Mouse (Mus musculus) skeletal muscle tissue, adult 2 months (tissue): ENCODE results near the gene Enam.
A peak's percentile ranks its signal among the peaks of the same experiment; 100 is the strongest.
"Not testable (repeated sequence)": the region's sequence is repeated elsewhere in the genome, so short reads cannot be mapped to it uniquely, and the experiment has no call there.

Experiments used
- DNase-seq: peaks from one replicate; pipeline ENCODE4 v3.0.0-alpha.2; 2012; ENCODE audit warnings: low read depth, low spot score

The Enam gene

DNA sequence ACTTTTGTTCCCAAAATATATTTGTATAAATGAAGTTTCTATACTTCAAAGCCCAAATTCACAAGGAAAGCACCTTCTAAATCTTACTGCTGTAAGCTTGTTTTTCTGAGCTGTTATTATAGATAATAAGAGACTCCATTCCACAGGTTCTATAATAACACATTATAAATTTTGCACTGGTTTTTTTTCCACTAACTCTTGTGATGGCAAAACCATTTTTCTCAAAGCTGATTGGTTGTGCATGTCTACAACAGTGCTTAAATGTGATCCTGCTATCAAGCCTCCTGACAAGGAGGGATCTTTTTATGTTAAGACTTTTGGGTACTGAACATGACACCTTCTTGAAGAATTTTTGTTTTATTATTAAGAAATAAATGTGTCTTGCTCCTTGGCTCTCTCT is at the start of gene Enam:
TSS of gene Enam (plus strand) at position 301 of the 400 bp plus-strand sequence.
- DNase-seq: no peak

DNA sequence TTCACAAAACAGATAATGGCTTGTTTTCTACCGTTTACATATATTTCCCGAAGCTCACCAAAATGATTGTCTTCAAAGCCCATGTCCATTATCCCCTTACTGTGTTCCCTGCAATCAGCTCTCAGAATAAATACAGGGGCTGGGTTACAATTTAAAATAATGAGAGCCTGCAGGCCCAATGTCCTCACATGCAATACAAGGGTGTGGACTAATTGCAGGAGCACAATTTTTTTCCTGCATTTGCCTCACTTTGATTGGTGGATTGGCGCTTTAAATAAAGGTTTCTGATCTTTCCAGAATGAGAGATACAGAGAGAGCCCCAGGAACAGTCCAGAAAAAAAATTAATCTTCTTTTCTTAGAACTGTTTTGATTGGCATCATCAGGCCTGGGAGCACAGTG is 32.1 kb upstream of the Enam start, which contains the start of gene Ambn:
TSS of gene Ambn (plus strand) at position 301 of the 400 bp plus-strand sequence.
- DNase-seq: no peak

- DNase-seq: no peak
These were observed 20.3 kb upstream of the Enam start for GRCm38 (mm10) chr5:88467471-88467870.

GRCm38 (mm10) chr5:88468807-88469704 is 18.7 kb upstream of the Enam start:
- DNase-seq: no peak

DNA sequence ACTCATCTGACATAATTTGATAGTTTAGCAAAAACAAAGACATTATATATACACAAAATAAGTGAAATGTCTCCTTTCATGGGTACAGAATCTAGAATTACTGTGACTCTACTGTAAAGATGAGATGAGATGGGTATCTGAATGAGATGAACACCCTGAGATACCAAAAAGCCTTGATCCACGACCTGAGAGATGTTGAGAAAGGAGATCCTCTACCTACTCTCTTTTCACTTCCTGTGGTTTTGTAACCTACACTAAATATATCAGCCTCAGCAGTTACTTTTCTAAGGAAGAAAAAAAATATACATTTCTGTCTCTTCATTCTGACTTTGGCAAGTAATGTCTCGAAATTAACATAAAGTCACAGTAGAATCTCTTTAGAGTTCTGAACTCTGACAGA is 1.2 kb downstream of the Enam start:
- no peak for DNase-seq

- DNase-seq: no peak
These were observed 3.3 kb downstream of the Enam start for GRCm38 (mm10) chr5:88491111-88491510.

GRCm38 (mm10) chr5:88499781-88500180 is 12.0 kb downstream of the Enam start:
- no peak for DNase-seq

GRCm38 (mm10) chr5:88508555-88508954 is 20.8 kb downstream of the Enam start:
- no peak for DNase-seq

DNA sequence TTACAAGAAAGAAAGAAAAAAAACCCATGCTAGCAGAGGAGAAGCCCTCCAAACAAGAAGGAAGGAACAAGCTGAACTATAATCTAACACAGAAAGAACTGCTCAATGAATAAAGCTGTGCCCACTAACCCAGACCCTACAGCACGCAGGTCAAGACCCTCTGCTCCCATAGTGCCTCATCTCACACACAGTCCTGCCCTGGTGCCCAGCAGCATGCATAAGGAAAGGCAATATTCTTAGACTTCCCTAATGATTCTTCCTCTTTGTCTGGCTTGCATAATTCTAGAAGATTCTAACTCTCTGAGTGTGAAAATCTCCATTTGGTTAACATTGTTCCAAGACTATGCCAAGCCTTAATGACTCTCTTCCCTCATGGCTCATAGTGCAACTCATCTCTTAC is 21.2 kb downstream of the Enam start:
- DNase-seq: no peak

DNA sequence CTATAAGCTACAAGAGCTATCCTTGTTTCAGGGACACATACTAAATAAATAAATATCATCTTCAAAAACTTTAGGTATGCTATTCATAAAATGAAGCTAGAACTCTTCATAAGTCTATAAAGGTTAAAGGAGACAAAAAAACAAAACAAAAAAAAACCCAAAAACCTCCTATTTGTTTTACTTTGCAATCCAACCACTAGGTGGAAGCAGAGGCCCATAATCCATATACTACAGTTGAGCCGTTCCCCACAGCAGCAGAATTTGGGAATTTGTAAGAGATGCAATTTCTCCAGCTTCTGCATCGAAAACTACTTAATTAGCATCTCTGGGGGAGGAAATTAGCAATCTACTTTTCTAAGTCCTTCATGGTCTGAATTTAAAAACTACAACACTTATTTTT is 31.5 kb downstream of the Enam start:
- DNase-seq: no peak

GRCm38 (mm10) chr5:88527657-88528056 is 39.9 kb downstream of the Enam start, which contains the start of gene Jchain:
Gene Jchain, minus strand, starts transcription at chr5:88527891.
- no peak for DNase-seq

DNA sequence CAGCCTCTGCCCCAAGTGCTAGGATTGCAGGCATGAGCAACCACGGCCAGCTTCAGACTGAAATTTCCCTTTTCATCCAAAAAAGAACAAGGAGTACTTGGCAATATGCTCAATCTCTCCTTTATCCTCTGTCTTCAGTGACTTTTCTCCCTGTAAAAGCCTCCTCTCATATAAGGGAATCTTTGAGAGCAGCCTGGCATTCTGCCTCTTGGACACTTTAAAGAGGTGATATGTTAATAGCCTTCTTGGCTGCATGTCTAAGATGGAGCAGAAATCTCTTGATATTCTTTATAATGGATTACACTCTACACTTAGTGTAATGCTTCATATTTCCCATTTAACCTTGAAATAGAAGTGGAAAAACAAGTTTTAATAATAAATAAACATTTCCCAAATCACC is 43.1 kb downstream of the Enam start:
- DNase-seq: no peak

DNA sequence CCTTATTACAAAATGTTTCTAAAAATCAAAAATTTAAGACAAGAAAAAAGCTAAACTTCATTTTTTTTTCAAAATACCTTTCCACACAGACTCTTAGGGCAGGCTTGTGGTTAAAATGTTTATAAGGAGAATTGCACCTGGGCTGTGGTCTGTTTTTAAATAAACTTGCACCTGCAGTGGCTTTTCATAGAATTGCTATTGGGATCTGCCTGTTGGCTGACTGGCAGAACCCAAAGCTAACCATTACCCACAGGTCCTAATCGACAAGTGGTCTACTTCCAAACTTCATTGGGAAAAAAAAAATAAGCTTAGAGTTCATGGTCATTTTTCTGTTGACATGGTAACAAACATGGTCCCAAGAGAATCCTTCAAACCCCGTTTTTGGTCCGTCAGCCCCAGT is 46.9 kb downstream of the Enam start:
- DNase-seq: no peak

- DNase-seq: no peak
These were observed 53.1 kb downstream of the Enam start for GRCm38 (mm10) chr5:88540845-88541244.

- peak; percentile 19 for DNase-seq
These were observed 55.0 kb downstream of the Enam start for GRCm38 (mm10) chr5:88542651-88543282.

DNA sequence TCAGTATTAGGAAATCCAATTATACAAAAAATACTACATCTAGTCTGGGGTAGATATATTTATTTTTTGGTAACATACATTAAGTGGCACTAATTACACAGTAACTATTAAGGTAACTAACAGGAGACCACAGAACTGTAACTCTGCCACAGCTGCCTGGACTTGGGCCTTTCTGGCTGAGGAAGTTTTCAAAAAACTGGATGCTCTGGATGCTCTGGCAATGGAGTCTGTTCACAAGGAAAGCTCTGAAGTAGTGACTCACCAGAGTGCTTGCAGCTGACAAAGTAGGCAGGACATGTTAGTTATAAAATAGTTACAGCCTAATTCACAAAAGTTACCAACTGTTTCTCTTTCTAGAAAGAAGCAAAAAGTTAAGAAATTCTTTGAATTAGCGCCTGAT is 56.6 kb downstream of the Enam start:
- not testable (repeated sequence) for DNase-seq

DNA sequence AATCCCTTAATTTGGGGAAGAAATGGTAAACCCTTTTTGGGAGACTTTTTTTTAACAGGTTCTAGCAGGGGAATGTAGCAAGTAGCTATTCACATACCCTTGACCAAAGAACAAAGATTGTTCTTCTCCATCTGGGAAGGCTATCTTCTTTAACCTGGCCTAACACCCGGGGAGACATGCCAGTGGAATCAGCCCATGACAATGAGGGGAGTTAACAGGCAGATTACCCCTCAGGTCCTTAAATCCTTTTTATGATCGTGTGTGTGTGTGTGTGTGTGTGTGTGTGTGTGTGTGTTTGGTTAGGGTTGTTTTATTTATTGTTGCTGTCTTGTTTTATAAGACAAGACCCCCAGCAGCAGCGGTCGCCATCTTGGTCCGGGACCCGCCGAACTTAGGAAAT is 57.8 kb downstream of the Enam start:
- no peak for DNase-seq

DNA sequence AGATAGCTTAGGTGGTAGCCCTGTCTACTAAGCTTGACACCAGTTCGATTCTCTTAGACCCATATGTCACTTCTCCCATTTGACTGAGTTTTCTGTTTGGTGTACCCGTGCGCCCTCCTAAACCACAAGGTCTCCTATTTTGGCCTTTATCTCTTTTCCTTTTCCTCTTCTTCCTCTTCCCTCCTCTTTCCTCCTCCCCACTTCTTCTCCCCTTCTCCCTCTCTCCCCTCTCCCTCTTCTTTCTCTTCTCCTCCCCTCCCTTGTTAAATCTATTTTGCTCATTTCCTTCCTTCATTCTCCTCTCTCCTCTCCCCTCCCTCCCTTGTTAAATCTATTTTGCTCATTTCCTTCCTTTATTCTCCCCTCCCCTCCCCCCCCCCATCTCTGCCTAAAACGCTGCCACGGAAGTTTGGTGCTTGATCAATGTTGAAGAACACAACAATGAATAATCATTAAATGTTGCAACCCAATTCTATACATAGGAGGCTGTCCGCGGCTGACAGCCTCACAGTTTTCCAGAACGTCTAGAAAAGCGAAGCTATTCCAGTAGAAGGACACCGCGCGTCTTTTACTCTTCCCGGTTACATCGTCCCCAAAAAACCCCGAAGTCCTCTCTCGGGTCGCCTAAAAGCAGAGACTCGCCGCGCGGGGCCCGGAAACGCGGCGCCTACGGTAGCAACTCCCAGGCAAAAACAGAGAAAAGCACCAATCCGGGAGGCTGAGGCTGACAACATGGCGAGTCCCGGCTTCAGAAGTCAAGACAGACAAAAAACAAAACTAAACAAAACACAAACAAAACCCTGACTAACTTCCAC is 65.7 kb downstream of the Enam start:
- no peak for DNase-seq

DNA sequence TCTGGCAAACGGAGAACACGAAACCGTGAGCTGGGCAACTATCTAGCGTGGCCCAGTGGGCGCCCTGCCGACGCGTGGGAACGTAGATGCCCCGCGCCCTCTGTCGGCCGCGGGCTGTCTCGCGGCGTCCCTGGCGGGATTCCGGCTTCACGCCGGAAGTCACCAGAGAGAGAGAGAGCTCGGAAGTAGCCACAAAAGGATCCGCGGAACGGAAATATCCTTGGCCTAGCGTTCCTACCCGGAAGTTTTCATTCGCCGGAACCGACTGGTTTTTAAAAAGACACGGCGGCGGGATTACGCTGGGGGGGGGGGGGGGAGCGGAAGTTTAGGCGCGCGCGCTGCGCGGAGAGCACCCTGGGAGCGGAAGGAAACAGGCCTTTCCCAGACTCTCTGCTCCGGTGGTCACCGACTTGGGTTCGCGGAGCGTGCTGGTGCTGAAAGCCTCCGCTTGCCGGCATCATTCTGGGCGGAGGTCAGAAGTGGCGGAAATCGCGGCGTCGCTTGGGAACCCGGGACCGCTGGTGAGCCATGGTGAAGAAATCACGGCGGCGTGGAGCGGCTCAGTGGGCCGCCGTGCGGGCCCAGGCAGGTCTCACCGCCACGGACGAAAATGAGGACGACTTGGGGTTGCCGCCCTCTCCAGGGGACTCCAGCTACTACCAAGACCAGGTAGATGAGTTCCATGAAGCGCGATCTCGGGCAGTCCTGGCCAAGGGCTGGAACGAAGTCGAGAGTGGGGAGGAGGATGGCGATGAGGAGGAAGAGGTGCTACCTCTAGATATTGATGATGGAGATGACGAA is 66.5 kb downstream of the Enam start, which contains the start of gene Utp3:
TSS of gene Utp3 (plus strand) at position 377 of the 801 bp plus-strand sequence.
- peak; percentile 97 for DNase-seq
